Mouse (Mus musculus): ENCODE data around the gene Nexn.

The Nexn gene

GRCm38 (mm10) chr3:152277912-152278311, 11.8 kb upstream of the Nexn start:
- no peak for DNase-seq

- no peak for DNase-seq
Measured at GRCm38 (mm10) chr3:152276935-152277334, 10.8 kb upstream of the Nexn start.

- DNase-seq = no peak
Measured at GRCm38 (mm10) chr3:152275008-152275407, 8.9 kb upstream of the Nexn start.

- DNase-seq = no peak
Measured at GRCm38 (mm10) chr3:152272974-152273685, 7.0 kb upstream of the Nexn start.

- DNase-seq = no peak
Measured at GRCm38 (mm10) chr3:152271876-152272275, 5.7 kb upstream of the Nexn start.

GRCm38 (mm10) chr3:152271071-152271710, 5.0 kb upstream of the Nexn start:
- DNase-seq = no peak

GRCm38 (mm10) chr3:152268099-152268498, 1.9 kb upstream of the Nexn start:
- DNase-seq = no peak

GRCm38 (mm10) chr3:152265351-152266035, 657 bp downstream of the Nexn start:
- peak in 1 of 2 experiments; percentile 30 for DNase-seq

- DNase-seq = no peak
Measured at GRCm38 (mm10) chr3:152264830-152265229, 1.3 kb downstream of the Nexn start.

- DNase-seq = no peak
Measured at GRCm38 (mm10) chr3:152264374-152264773, 1.8 kb downstream of the Nexn start.

- no peak for DNase-seq
Measured at GRCm38 (mm10) chr3:152261948-152262347, 4.2 kb downstream of the Nexn start.

GRCm38 (mm10) chr3:152261436-152261835, 4.7 kb downstream of the Nexn start:
- DNase-seq = no peak

GRCm38 (mm10) chr3:152260362-152260761, 5.8 kb downstream of the Nexn start:
- DNase-seq = no peak

GRCm38 (mm10) chr3:152259409-152259808, 6.7 kb downstream of the Nexn start:
- peak; percentile 61 to 65 for DNase-seq

GRCm38 (mm10) chr3:152257528-152257927, 8.6 kb downstream of the Nexn start:
- no peak for DNase-seq

- DNase-seq = no peak
Measured at GRCm38 (mm10) chr3:152250487-152250886, 15.7 kb downstream of the Nexn start.

- no peak for DNase-seq
Measured at GRCm38 (mm10) chr3:152247708-152248107, 18.4 kb downstream of the Nexn start.

GRCm38 (mm10) chr3:152245273-152245910, 20.8 kb downstream of the Nexn start:
- DNase-seq = no peak

- no peak for DNase-seq
Measured at GRCm38 (mm10) chr3:152243304-152243703, 22.8 kb downstream of the Nexn start.

- DNase-seq = no peak
Measured at GRCm38 (mm10) chr3:152241098-152241497, 25.1 kb downstream of the Nexn start.

GRCm38 (mm10) chr3:152239592-152239991, 26.6 kb downstream of the Nexn start:
- DNase-seq = no peak

- no peak for DNase-seq
Measured at GRCm38 (mm10) chr3:152238836-152239235, 27.3 kb downstream of the Nexn start.

GRCm38 (mm10) chr3:152235805-152236204, 30.3 kb downstream of the Nexn start:
- DNase-seq = no peak
